Mouse (Mus musculus): ENCODE data around the gene Rad51c. TPM values are rescaled to one million over a fixed set of nuclear protein-coding genes. Genes with fewer than 3 reads are reported as not detected.
"Not testable (repeated sequence)": the region's sequence is repeated elsewhere in the genome, so short reads cannot be mapped to it uniquely, and the experiment has no call there.

The Rad51c gene
- total and polyA plus RNA-seq, 2 experiments from 2014 or later, result 2.0 to 3.5 TPM

GRCm38 (mm10) chr11:87439796-87440420, 35.2 kb upstream of the Rad51c start:
- no peaks in the 10 kb centered on the region for H3K36me3 ChIP-seq (ENCODE audit: insufficient read depth, low read length)
- no peak for ATAC-seq
- no peak overlapping the region for H3K4me3 ChIP-seq (ENCODE audit: low read length)
- no peak for TF ChIP-seq CTCF (IDR thresholded peaks at IDR 0.05; ENCODE audit: low read depth)
- WGBS, result 88% methylated on average over 10 of the region's 10 CpGs
- H3K27ac ChIP-seq, result no peak overlapping the region
- H3K9me3 ChIP-seq (ENCODE audit: low read length), result no peaks in the 10 kb centered on the region
- no peak overlapping the region for H3K9ac ChIP-seq (replicated peaks; ENCODE audit: low read length)
- no peaks in the 10 kb centered on the region for H3K27me3 ChIP-seq (ENCODE audit: insufficient read depth, low read length)
- H3K4me2 ChIP-seq (ENCODE audit: low read depth, low read length), result no peak overlapping the region
- no peak for DNase-seq (ENCODE audit: low spot score)
- H3K4me1 ChIP-seq (ENCODE audit: insufficient read depth, low read length), result no peaks in the 10 kb centered on the region

DNA sequence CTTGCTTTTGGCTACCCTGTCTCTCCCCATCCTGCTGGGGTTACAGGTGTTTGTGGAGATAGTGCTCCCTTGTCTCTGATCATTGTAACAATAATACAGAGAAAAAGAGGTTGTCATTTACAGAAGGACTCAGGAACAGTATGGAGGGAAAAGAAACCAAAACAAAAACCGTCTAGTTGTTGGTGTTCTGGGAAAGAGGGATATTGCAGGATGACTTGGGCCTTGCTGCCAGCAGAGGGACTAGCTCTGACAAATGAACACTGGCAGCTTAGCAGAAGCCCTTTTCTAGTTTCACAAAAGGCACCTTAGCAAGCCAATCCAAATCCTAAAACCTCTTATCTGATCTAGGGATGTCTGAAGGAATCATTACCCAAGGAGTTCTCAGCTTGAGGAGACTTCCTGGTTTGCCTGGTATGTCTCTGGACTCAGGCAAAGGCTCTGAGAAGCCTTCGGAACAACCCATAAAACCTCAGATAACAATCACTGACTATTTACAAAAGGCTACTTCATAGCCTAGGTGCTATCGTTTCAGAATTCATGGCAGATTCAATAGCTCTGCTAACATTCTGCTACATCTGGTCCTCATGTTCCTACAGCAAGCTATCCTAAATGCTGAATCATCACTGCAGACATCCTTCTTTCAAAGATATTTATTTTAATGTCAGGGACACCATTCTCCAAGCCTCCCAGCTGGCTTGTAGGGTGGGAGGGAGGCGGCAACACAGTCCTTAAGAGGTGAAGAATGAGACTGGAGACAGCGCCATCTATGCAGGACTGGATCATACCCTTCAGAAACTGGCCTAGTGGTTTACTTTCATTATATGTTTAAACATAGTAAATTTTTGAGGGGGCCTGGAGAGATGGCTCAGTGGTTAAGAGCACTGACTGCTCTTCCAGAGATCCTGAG, 31.8 kb upstream of the Rad51c start:
- WGBS, result 73% methylated on average over 5 of the region's 5 CpGs
- no peak for ATAC-seq

GRCm38 (mm10) chr11:87435107-87435506, 30.4 kb upstream of the Rad51c start:
- H3K4me2 ChIP-seq (ENCODE audit: low read depth, low read length); H3K36me3 ChIP-seq (ENCODE audit: insufficient read depth, low read length); H3K27me3 ChIP-seq (ENCODE audit: insufficient read depth, low read length); ATAC-seq; H3K4me1 ChIP-seq (ENCODE audit: insufficient read depth, low read length); H3K9ac ChIP-seq (replicated peaks; ENCODE audit: low read length); H3K4me3 ChIP-seq (ENCODE audit: low read length); H3K27ac ChIP-seq; DNase-seq (ENCODE audit: low spot score); H3K9me3 ChIP-seq (ENCODE audit: low read length): not testable (repeated sequence)
- WGBS, result 96% methylated on average over 2 of the region's 2 CpGs

More for the DNA sequence above, 31.8 kb upstream of the Rad51c start:
- H3K9me3 ChIP-seq (ENCODE audit: low read length), result no peaks in the 10 kb centered on the region
- H3K4me3 ChIP-seq (ENCODE audit: low read length), result no peak overlapping the region
- no peak overlapping the region for H3K9ac ChIP-seq (replicated peaks; ENCODE audit: low read length)
- TF ChIP-seq CTCF (IDR thresholded peaks at IDR 0.05; ENCODE audit: low read depth), result peak; percentile 39
- no peaks in the 10 kb centered on the region for H3K4me1 ChIP-seq (ENCODE audit: insufficient read depth, low read length)
- no peaks in the 10 kb centered on the region for H3K27me3 ChIP-seq (ENCODE audit: insufficient read depth, low read length)
- no peak overlapping the region for H3K4me2 ChIP-seq (ENCODE audit: low read depth, low read length)
- no peaks in the 10 kb centered on the region for H3K36me3 ChIP-seq (ENCODE audit: insufficient read depth, low read length)
- no peak overlapping the region for H3K27ac ChIP-seq
- DNase-seq (ENCODE audit: low spot score), result peak; percentile 21

DNA sequence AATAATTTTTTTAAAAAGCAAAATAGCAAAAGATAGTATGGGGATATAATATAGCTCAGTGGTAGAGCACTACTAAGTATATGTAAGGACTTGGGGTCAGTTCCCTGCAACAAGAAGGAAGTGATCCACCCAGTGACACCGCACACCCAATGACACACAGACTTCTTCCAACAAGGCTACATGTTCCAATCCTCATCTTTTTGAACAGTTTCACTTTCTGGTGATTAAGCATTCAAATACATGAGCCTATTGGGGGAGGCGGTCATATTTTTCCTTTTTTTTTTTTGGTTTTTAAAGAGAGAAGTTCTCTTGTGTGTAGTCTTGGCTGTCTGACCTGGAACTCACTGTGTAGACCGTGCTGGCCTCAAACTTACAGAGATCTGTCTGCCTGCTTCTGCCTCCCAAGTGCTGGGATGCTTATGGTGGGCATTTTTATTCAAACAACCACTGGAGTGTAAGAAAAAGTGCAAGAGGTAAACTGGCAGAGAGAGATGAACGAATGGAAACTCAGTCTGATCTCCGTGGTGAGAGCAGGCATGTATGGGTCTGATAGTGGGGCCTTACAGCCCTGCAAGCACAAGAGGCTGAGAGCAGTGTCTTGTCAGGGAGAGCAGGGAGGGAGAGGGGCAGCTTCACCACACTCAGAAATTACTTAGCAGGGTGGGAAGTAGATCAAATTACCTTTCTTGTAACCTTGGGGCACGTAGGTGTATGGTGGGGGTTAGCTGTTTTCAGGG, 28.3 kb upstream of the Rad51c start:
- TF ChIP-seq CTCF (IDR thresholded peaks at IDR 0.05; ENCODE audit: low read depth), result no peak
- Histone ChIP-seq H3K27ac (no peak overlapping the region), H3K9me3 (ENCODE audit: low read length) (no peaks in the 10 kb centered on the region), H3K9ac (replicated peaks; ENCODE audit: low read length) (no peak overlapping the region), H3K27me3 (ENCODE audit: insufficient read depth, low read length) (no peaks in the 10 kb centered on the region), H3K4me1 (ENCODE audit: insufficient read depth, low read length) (no peaks in the 10 kb centered on the region), H3K36me3 (ENCODE audit: insufficient read depth, low read length) (no peaks in the 10 kb centered on the region), H3K4me2 (ENCODE audit: low read depth, low read length) (no peak overlapping the region), H3K4me3 (ENCODE audit: low read length) (no peak overlapping the region)
- whole genome bisulfite sequencing, result 54% methylated on average over 6 of the region's 6 CpGs
- ATAC-seq (no peak), DNase-seq (ENCODE audit: low spot score) (no peak)

- 91% methylated on average over 1 of the region's 1 CpGs for WGBS
- Histone ChIP-seq H3K9ac (replicated peaks; ENCODE audit: low read length) (no peak overlapping the region), H3K36me3 (ENCODE audit: insufficient read depth, low read length) (no peaks in the 10 kb centered on the region), H3K27me3 (ENCODE audit: insufficient read depth, low read length) (no peaks in the 10 kb centered on the region), H3K9me3 (ENCODE audit: low read length) (no peaks in the 10 kb centered on the region), H3K4me3 (ENCODE audit: low read length) (no peak overlapping the region), H3K4me1 (ENCODE audit: insufficient read depth, low read length) (no peaks in the 10 kb centered on the region), H3K4me2 (ENCODE audit: low read depth, low read length) (no peak overlapping the region), H3K27ac (no peak overlapping the region)
- no peak for DNase-seq (ENCODE audit: low spot score)
- TF ChIP-seq CTCF (IDR thresholded peaks at IDR 0.05; ENCODE audit: low read depth), result no peak
- no peak for ATAC-seq
Measured at GRCm38 (mm10) chr11:87432447-87432846, 27.7 kb upstream of the Rad51c start.

DNA sequence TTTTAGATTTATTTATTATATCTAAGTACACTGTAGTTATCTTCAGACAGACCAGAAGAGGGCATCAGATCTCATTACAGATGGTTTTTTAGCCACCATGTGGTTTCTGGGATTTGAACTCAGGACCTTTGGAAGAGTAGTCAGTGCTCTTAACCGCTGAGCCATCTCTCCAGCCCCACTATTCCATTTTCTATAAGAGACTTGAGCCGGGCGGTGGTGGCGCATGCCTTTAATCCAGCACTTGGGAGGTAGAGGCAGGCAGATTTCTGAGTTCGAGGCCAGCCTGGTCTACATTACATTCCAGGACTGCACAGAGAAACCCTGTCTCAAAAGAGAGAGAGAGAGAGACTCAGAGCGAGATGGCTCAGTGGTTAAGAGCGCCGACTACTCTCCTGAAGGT, 27.1 kb upstream of the Rad51c start:
- not testable (repeated sequence) for H3K9me3 ChIP-seq (ENCODE audit: low read length); H3K27me3 ChIP-seq (ENCODE audit: insufficient read depth, low read length); H3K9ac ChIP-seq (replicated peaks; ENCODE audit: low read length); ATAC-seq; H3K27ac ChIP-seq; H3K4me3 ChIP-seq (ENCODE audit: low read length); H3K4me2 ChIP-seq (ENCODE audit: low read depth, low read length); H3K4me1 ChIP-seq (ENCODE audit: insufficient read depth, low read length); DNase-seq (ENCODE audit: low spot score); H3K36me3 ChIP-seq (ENCODE audit: insufficient read depth, low read length)
- WGBS, result 91% methylated on average over 8 of the region's 8 CpGs
